ENCODE assay signal across 18 mouse cellular contexts in genomic region chr4:46931706-46932397, GRCm38 (mm10). TPM values are rescaled to one million over a fixed set of nuclear protein-coding genes. Genes with fewer than 3 reads are reported as not detected.
DNase-seq lines count a peak whose midpoint lies in the region; ATAC-seq lines count a peak whose summit lies in the region.
"Had no signal": no experiment of that assay in that cellular context is flagged by ENCODE, and none has a peak within 500 bp of the region (broad histone marks: within the 10 kb centered on the region; RNA-seq: fewer than 3 reads in every experiment).

No protein-coding gene starts in this region.

- WGBS in forebrain, embryonic 13.5 days, result 30% methylated on average over 9 of the region's 9 CpGs
- 54% methylated on average over 9 of the region's 9 CpGs for WGBS in forebrain, embryonic 11.5 days
- WGBS in neural tube, embryonic 13.5 days, result 50% methylated on average over 9 of the region's 9 CpGs
- 34% methylated on average over 9 of the region's 9 CpGs for WGBS in hindbrain, embryonic 14.5 days
- 59% methylated on average over 9 of the region's 9 CpGs for WGBS in embryonic facial prominence, embryonic 10.5 days

- H3K4me3 ChIP-seq in forebrain, embryonic 13.5 days, result no peak overlapping the region
- H3K4me3 ChIP-seq in forebrain, embryonic 11.5 days (ENCODE audit: low read depth, low read length), result no peak overlapping the region
- H3K4me3 ChIP-seq in neural tube, embryonic 13.5 days, result no peak overlapping the region
- no peak overlapping the region for H3K4me3 ChIP-seq in hindbrain, embryonic 14.5 days (replicated peaks; ENCODE audit: low read length)
- H3K4me3 ChIP-seq in embryonic facial prominence, embryonic 10.5 days, result no peak overlapping the region

- H3K4me2 ChIP-seq in forebrain, embryonic 13.5 days, result no peak overlapping the region
- no peak overlapping the region for H3K4me2 ChIP-seq in forebrain, embryonic 11.5 days (ENCODE audit: low read depth, low read length, severe bottlenecking)
- H3K4me2 ChIP-seq in neural tube, embryonic 13.5 days, result no peak overlapping the region
- H3K4me2 ChIP-seq in hindbrain, embryonic 14.5 days (replicated peaks), result no peak overlapping the region

- H3K27ac ChIP-seq in forebrain, embryonic 13.5 days, result no peak overlapping the region
- no peak overlapping the region for H3K27ac ChIP-seq in forebrain, embryonic 11.5 days (ENCODE audit: low read depth, low read length)
- H3K27ac ChIP-seq in neural tube, embryonic 13.5 days (replicated peaks), result 0 out of 2 replicates have a peak overlapping the region, but pooled peaks have one; percentile 38
- no peak overlapping the region for H3K27ac ChIP-seq in hindbrain, embryonic 14.5 days
- no peak overlapping the region for H3K27ac ChIP-seq in embryonic facial prominence, embryonic 10.5 days (replicated peaks)

- peak; percentile 71 for ATAC-seq in forebrain, embryonic 13.5 days
- ATAC-seq in forebrain, embryonic 11.5 days (replicated peaks; ENCODE audit: low FRiP score), result no peak
- no peak for ATAC-seq in neural tube, embryonic 13.5 days (ENCODE audit: low read depth)
- peak; percentile 44; the same call in 1 of the 2 replicates for ATAC-seq in hindbrain, embryonic 14.5 days (ENCODE audit: low FRiP score)
- ATAC-seq in erythroblast, adult 5-6 weeks (replicated peaks; ENCODE audit: low FRiP score, poor library complexity, severe bottlenecking), result no peak
- ATAC-seq: liver, postnatal 0 days had no signal

- H3K27me3 ChIP-seq in forebrain, embryonic 13.5 days, result no peaks in the 10 kb centered on the region
- no peaks in the 10 kb centered on the region for H3K27me3 ChIP-seq in forebrain, embryonic 11.5 days (ENCODE audit: control insufficient read depth, insufficient read depth, low read length)
- no peaks in the 10 kb centered on the region for H3K27me3 ChIP-seq in neural tube, embryonic 13.5 days
- H3K27me3 ChIP-seq in hindbrain, embryonic 14.5 days (ENCODE audit: control insufficient read depth, insufficient read depth, low read length), result no peaks in the 10 kb centered on the region
- H3K27me3 ChIP-seq in embryonic facial prominence, embryonic 10.5 days (replicated peaks; ENCODE audit: low read depth, poor library complexity, severe bottlenecking), result no peaks in the 10 kb centered on the region

- no peaks in the 10 kb centered on the region for H3K9me3 ChIP-seq in forebrain, embryonic 13.5 days (replicated peaks)
- H3K9me3 ChIP-seq in forebrain, embryonic 11.5 days (ENCODE audit: control insufficient read depth, low read length), result no peaks in the 10 kb centered on the region
- no peaks in the 10 kb centered on the region for H3K9me3 ChIP-seq in neural tube, embryonic 13.5 days
- H3K9me3 ChIP-seq in hindbrain, embryonic 14.5 days (ENCODE audit: control insufficient read depth, low read length), result no peaks in the 10 kb centered on the region
- no peaks in the 10 kb centered on the region for H3K9me3 ChIP-seq in embryonic facial prominence, embryonic 10.5 days

- no peak overlapping the region for H3K9ac ChIP-seq in forebrain, embryonic 13.5 days
- H3K9ac ChIP-seq in forebrain, embryonic 11.5 days (ENCODE audit: low read length), result no peak overlapping the region
- no peak overlapping the region for H3K9ac ChIP-seq in neural tube, embryonic 13.5 days
- no peak overlapping the region for H3K9ac ChIP-seq in hindbrain, embryonic 14.5 days
- H3K9ac ChIP-seq: liver, postnatal 0 days had no signal

- H3K4me1 ChIP-seq in forebrain, embryonic 13.5 days, result peaks cover 11% of the 10 kb centered on the region
- no peaks in the 10 kb centered on the region for H3K4me1 ChIP-seq in forebrain, embryonic 11.5 days (replicated peaks; ENCODE audit: control insufficient read depth, insufficient read depth, low read length)
- peaks cover 18% of the 10 kb centered on the region for H3K4me1 ChIP-seq in neural tube, embryonic 13.5 days (replicated peaks)
- H3K4me1 ChIP-seq in hindbrain, embryonic 14.5 days (replicated peaks; ENCODE audit: control insufficient read depth, insufficient read depth, low read length), result peaks cover 8% of the 10 kb centered on the region
- H3K4me1 ChIP-seq in embryonic facial prominence, embryonic 10.5 days, result peaks cover 8% of the 10 kb centered on the region; the same call in 1 of the 2 replicates

- H3K36me3 ChIP-seq in forebrain, embryonic 13.5 days (ENCODE audit: poor library complexity, severe bottlenecking), result no peaks in the 10 kb centered on the region
- no peaks in the 10 kb centered on the region for H3K36me3 ChIP-seq in forebrain, embryonic 11.5 days (ENCODE audit: control insufficient read depth, insufficient read depth, low read length)
- H3K36me3 ChIP-seq in neural tube, embryonic 13.5 days, result no peaks in the 10 kb centered on the region
- H3K36me3 ChIP-seq in hindbrain, embryonic 14.5 days (replicated peaks; ENCODE audit: control insufficient read depth, insufficient read depth), result no peaks in the 10 kb centered on the region
- no peaks in the 10 kb centered on the region for H3K36me3 ChIP-seq in embryonic facial prominence, embryonic 10.5 days (replicated peaks)

- no peak for DNase-seq in forebrain, embryonic 11.5 days (ENCODE audit: low spot score)
- DNase-seq in neural tube, embryonic 10.5 days (ENCODE audit: extremely low spot score, low spot score), result no peak
- DNase-seq in hindbrain, embryonic 14.5 days (ENCODE audit: low spot score), result no peak
- no peak for DNase-seq in embryonic facial prominence, embryonic 10.5 days (ENCODE audit: low spot score)
- DNase-seq: adrenal gland, adult 8-10 months; cerebellum, adult 8-10 months; gastrocnemius, postnatal 10 days; heart, postnatal 10 days; kidney, adult 9 months; kidney, postnatal 36 days; liver; liver, postnatal 0 days; lung, postnatal 14 days; thymus, postnatal 4 days had no signal

RNA-seq across cellular contexts. Expression of gene Gabbr2, which starts 59.8 kb away (rescaled TPM):
- 0.88 and 1.5 TPM in 2 replicates for polyA plus RNA-seq in forebrain, embryonic 13.5 days (2015; fragmentation: Nextera tagmentation; extraction: Ambion mirVana)
- polyA plus RNA-seq in forebrain, embryonic 11.5 days (2014; fragmentation: Nextera tagmentation; extraction: Ambion mirVana), result 0.27 and 0.52 TPM in 2 replicates
- polyA plus RNA-seq in neural tube, embryonic 13.5 days (2015; fragmentation: Nextera tagmentation; extraction: Ambion mirVana), result 4.3 and 5.0 TPM in 2 replicates
- 13.3 and 13.8 TPM in 2 replicates for polyA plus RNA-seq in hindbrain, embryonic 14.5 days (2014; fragmentation: Nextera tagmentation; extraction: Ambion mirVana)
- not detected in 2 replicates for total RNA-seq in erythroblast, adult 5-6 weeks (2015; ENCODE audit: low replicate concordance)
- 0.17 and 1.3 TPM in 2 replicates for total RNA-seq in erythroblast, adult 5-6 weeks (2017; ENCODE audit: low replicate concordance)
- polyA plus RNA-seq in embryonic facial prominence, embryonic 10.5 days (2016; fragmentation: Nextera tagmentation; extraction: Ambion mirVana), result 0.15 and 0.30 TPM in 2 replicates
- total RNA-seq: megakaryocyte-erythroid progenitor cell, adult 5-6 weeks had no signal

Comparison
In these comparisons a context has a peak if more than half of its experiments do, and no peak if none do; other contexts are left out.
1. ATAC-seq: peak in forebrain, embryonic 13.5 days (single experiment) and hindbrain, embryonic 14.5 days (single experiment); none in forebrain, embryonic 11.5 days (single experiment), neural tube, embryonic 13.5 days (single experiment) and erythroblast, adult 5-6 weeks (single experiment).